Mouse (Mus musculus) liver, adult 2 months (tissue): ENCODE measurements at regions not wholly inside any gene's neighbourhood (a gene's known extent, or its start where the extent isn't known, plus 50 kb on each side); places are given as distances from the start of the nearest gene placed in this dataset.

Experiments used
- DNase-seq: peaks from one replicate; pipeline ENCODE4 v3.0.0-alpha.2; 2011; ENCODE audit warnings: low read depth, low spot score; ENCODE audit errors: extremely low read depth
- H3K27ac ChIP-seq: fragments of 200-500 bp; replicated peaks from 2 replicates; pipeline ENCODE4 v1.5.1; 2012; ENCODE audit warnings: low read depth, mild to moderate bottlenecking, control low read depth, inconsistent platforms, low read length; ENCODE audit not compliant: insufficient read depth
- H3K27me3 ChIP-seq: fragments of 200-500 bp; 2 replicates; pipeline ENCODE4 v1.6.1; 2012; ENCODE audit warnings: mild to moderate bottlenecking, moderate library complexity, low read length, inconsistent platforms; ENCODE audit not compliant: control insufficient read depth, insufficient read depth
- H3K36me3 ChIP-seq: fragments of 200-500 bp; 2 replicates; pipeline ENCODE4 v1.6.1; 2012; ENCODE audit warnings: low read length, inconsistent platforms; ENCODE audit not compliant: control insufficient read depth, insufficient read depth
- H3K4me1 ChIP-seq: fragments of 200-500 bp; 2 replicates; pipeline ENCODE4 v1.6.1; 2011; ENCODE audit warnings: low read length; ENCODE audit not compliant: control insufficient read depth, insufficient read depth
- H3K4me3 ChIP-seq: fragments of 200-500 bp; 2 replicates; pipeline ENCODE4 v1.5.1; 2011; ENCODE audit warnings: low read depth, mild to moderate bottlenecking, control low read depth, low read length, moderate library complexity; ENCODE audit not compliant: insufficient read depth
- H3K79me2 ChIP-seq: fragments of 200-500 bp; 2 replicates; pipeline ENCODE4 v1.6.1; 2012; ENCODE audit warnings: inconsistent platforms, mild to moderate bottlenecking, low read length, moderate library complexity; ENCODE audit not compliant: control insufficient read depth, insufficient read depth
- H3K9ac ChIP-seq: fragments of 200-500 bp; 2 replicates; pipeline ENCODE4 v1.6.1; 2012; ENCODE audit warnings: low read depth, mild to moderate bottlenecking, control low read depth, inconsistent platforms, low read length
- CTCF ChIP-seq: fragments of 200-500 bp; IDR thresholded peaks from 2 replicates; pipeline ENCODE4 v1.5.1; 2011; ENCODE audit warnings: low read depth, low read length, control low read depth
- POLR2A ChIP-seq: fragments of 200-500 bp; IDR thresholded peaks from 2 replicates; pipeline ENCODE4 v1.6.1; 2011; ENCODE audit warnings: low read length, control low read depth; ENCODE audit not compliant: insufficient read depth; ENCODE audit errors: extremely low read depth
- WGBS: fragments of 180-500 bp; shearing (Covaris S2); methylation state at CpG from one replicate; pipeline ENCODE4 v1.1.7; 2018; 5-methylcytosine and 5-hydroxymethylcytosine counted together

GRCm38 (mm10) chr19:15649368-15649767, 297.8 kb downstream of the Psat1 start:
- Histone ChIP-seq H3K4me3 (no peak overlapping the region; the same call in 1 of the 2 replicates), H3K27ac (no peak overlapping the region), H3K79me2 (no peaks in the 10 kb centered on the region), H3K4me1 (no peaks in the 10 kb centered on the region), H3K27me3 (no peaks in the 10 kb centered on the region), H3K9ac (no peak overlapping the region), H3K36me3 (no peaks in the 10 kb centered on the region)
- WGBS, result 19% methylated on average over 4 of the region's 4 CpGs
- no peak for TF ChIP-seq POLR2A
- peak; percentile 63; the same call in 1 of the 2 replicates for TF ChIP-seq CTCF
- peak; percentile 7 for DNase-seq

GRCm38 (mm10) chr19:15647313-15647712, 299.8 kb downstream of the Psat1 start:
- no peak overlapping the region for H3K9ac ChIP-seq

GRCm38 (mm10) chr19:15644786-15645185, 302.4 kb downstream of the Psat1 start:
- no peaks in the 10 kb centered on the region for H3K27me3 ChIP-seq
- DNase-seq, result no peak
- TF ChIP-seq POLR2A, result no peak
- TF ChIP-seq CTCF, result no peak
- no peaks in the 10 kb centered on the region for H3K4me1 ChIP-seq
- no peaks in the 10 kb centered on the region for H3K36me3 ChIP-seq
- no peak overlapping the region for H3K4me3 ChIP-seq
- H3K9ac ChIP-seq, result no peak overlapping the region
- 85% methylated on average over 4 of the region's 4 CpGs for WGBS
- H3K27ac ChIP-seq, result no peak overlapping the region
- no peaks in the 10 kb centered on the region for H3K79me2 ChIP-seq

More at GRCm38 (mm10) chr19:15647313-15647712, 299.8 kb downstream of the Psat1 start:
- H3K79me2 ChIP-seq, result no peaks in the 10 kb centered on the region
- H3K4me1 ChIP-seq, result no peaks in the 10 kb centered on the region
- WGBS, result 75% methylated on average over 5 of the region's 5 CpGs
- no peaks in the 10 kb centered on the region for H3K27me3 ChIP-seq
- H3K4me3 ChIP-seq, result no peak overlapping the region
- DNase-seq, result no peak
- TF ChIP-seq CTCF, result no peak
- no peak for TF ChIP-seq POLR2A
- no peaks in the 10 kb centered on the region for H3K36me3 ChIP-seq
- H3K27ac ChIP-seq, result no peak overlapping the region

- H3K9ac ChIP-seq, result no peak overlapping the region
- 16% methylated on average over 6 of the region's 6 CpGs for WGBS
- peak; percentile 31 for DNase-seq
- no peaks in the 10 kb centered on the region for H3K36me3 ChIP-seq
- H3K4me1 ChIP-seq, result no peaks in the 10 kb centered on the region
- H3K27ac ChIP-seq, result no peak overlapping the region
- no peak overlapping the region for H3K4me3 ChIP-seq
- H3K79me2 ChIP-seq, result no peaks in the 10 kb centered on the region
- H3K27me3 ChIP-seq, result no peaks in the 10 kb centered on the region
- peak; percentile 60 for TF ChIP-seq CTCF
- TF ChIP-seq POLR2A, result no peak
Observed at GRCm38 (mm10) chr19:15617233-15617915, 329.8 kb downstream of the Psat1 start.

- TF ChIP-seq CTCF, result no peak
- TF ChIP-seq POLR2A, result no peak
- no peak for DNase-seq
- Histone ChIP-seq H3K4me3 (no peak overlapping the region), H3K9ac (no peak overlapping the region), H3K4me1 (no peaks in the 10 kb centered on the region), H3K27me3 (no peaks in the 10 kb centered on the region), H3K79me2 (no peaks in the 10 kb centered on the region), H3K36me3 (no peaks in the 10 kb centered on the region), H3K27ac (no peak overlapping the region)
- 72% methylated on average over 19 of the region's 19 CpGs for WGBS
Observed at GRCm38 (mm10) chr19:15614648-15615561, 332.2 kb downstream of the Psat1 start.
